Mouse (Mus musculus): ENCODE results near the gene Pip5k1b.

Pip5k1b gene

GRCm38 (mm10) chr19:24555466-24555903 is at the start of gene Pip5k1b:
TSS of gene Pip5k1b (minus strand) at chr19:24555872.
- peak; percentile 65 to 74 for DNase-seq

DNA sequence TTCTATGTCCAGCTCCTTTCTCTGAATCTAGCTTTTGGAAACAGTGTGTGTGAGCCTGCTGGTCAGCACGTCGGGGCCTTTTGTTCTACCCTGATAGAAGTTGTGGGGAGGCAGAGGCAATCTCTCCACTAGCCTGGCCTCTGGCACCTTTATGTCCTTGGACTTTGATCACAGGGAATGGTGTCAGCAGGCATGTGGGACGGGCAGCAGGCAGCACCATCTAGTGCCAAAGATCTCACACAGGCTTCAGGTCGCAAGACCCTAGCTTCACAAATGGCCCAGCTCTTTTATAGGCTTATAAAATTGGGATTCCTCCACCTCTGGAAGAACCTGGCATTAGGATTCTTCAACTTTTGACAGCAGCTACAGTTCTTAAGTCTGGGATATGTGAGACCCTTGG is 48.4 kb upstream of the Pip5k1b start:
- no peak for DNase-seq

- no peak for DNase-seq
Measured at GRCm38 (mm10) chr19:24603431-24603830, 47.8 kb upstream of the Pip5k1b start.

DNA sequence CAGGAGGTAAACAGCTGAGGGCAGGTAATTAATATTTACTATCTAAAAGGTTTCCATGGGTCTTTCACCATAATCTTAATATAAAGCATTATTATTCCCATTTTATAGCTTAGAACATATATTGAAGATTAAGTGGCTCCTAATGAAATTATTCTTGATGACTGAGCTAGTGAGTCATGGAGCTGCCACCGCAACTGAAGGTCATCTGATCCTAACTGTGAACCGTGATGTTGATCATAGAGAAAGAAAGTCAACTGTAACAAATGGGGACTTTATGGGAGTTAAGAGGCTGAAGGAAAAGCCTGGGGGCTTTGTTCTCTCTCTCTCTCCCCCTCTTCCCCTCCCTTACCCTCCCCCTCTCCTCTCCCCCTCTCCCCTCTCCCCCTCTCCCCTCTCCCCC is 31.1 kb upstream of the Pip5k1b start:
- no peak for DNase-seq

GRCm38 (mm10) chr19:24585171-24585570 is 29.5 kb upstream of the Pip5k1b start:
- DNase-seq = no peak

DNA sequence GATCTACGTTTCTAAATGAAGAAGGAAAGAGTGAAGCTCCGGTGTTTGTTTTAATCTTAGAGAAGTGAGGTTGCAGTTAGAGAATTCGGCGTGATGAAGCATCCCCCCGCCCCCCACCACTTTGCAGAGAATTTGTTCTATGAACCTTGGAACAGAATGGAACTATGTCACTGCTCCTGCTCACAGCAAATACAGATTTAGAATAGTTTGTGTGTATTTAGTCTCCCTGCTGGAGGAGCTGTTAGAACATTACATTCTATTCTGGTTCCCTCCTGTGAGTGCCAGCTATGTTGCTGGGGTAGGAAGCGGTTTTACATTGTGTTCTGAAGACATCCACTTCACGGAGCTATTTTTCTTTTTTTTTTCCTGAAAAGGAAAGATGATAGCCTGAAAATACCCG is 28.3 kb upstream of the Pip5k1b start:
- DNase-seq = no peak

DNA sequence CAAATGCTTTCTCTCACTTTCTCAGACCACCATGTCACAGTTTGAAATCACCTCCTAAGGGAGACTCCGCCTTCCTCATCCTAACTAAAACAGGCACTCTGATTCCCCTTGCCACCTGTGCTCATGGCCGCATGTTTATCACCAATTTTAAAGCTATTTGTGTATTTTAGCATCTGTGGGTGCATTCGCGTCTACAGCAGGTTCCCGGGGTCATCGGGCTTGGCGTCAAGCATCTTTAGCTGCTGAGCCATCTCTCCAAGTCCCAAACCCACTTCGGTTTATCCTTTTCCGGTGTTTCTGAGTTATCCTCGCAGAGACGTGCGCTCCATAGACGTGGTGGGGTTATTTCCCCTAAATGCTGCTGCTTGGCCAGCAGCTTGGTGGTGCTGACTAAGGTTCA is 20.5 kb upstream of the Pip5k1b start:
- DNase-seq = no peak

DNA sequence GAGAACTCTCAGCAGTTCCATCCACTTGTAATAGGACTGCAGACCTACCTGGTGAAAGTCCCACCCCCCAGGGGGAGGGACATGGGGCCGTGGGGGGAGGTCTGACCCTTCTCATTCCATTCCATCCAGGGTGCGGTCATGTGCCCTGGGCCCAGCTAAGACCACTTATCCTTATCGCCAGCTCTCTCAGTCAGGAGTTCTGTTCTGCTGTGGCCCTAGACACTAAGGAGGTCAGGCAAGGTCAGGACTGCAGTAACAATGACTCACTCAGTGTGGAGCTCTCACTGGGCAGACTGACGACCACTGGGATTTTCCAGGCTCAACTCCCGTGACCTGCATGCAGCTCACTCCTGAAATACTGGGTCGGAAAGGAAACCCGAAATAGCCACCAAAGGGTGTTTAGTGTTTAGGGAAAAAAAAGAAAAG is 16.1 kb upstream of the Pip5k1b start:
- peak; percentile 70 to 77 for DNase-seq

DNA sequence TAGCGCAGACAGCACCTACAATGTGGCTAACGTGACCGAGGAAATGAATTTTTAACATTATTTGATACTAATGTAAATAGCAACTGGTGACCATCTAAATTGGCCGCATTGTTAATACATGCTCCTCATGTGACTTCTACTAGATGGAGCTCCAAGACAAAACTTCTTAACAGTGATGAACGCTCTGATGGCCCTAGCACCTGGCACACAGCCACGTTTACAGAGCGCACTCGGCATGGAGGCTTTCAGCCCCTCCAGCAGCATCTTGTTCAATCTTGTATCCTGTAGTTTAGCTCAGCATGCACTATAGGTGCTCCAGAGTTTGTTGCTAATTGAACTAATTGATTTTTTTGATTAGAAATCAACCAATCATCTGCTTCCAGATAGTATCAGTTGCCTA is 15.3 kb upstream of the Pip5k1b start:
- no peak for DNase-seq

GRCm38 (mm10) chr19:24557456-24557855 is 1.8 kb upstream of the Pip5k1b start:
- peak in 1 of 2 experiments; percentile 9 for DNase-seq

DNA sequence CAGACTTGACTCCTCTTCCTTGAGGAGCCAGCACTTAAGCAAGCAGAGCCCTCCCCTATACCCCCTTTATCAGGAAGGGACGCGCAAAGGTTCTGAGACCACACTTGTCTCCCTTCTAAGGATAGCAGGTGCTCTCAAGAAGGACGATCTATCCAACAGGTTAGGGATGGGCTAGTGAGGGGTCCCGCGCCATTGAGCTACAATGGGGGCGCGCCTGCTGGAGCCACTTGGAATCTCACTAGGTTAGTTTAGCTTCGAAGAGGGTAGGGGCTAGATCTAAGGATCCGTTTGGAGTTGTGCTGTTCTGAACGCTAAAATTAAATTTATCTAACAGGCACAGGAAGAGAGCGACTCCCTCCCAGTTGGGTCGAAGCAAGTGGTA is 904 bp upstream of the Pip5k1b start:
- DNase-seq = no peak

DNA sequence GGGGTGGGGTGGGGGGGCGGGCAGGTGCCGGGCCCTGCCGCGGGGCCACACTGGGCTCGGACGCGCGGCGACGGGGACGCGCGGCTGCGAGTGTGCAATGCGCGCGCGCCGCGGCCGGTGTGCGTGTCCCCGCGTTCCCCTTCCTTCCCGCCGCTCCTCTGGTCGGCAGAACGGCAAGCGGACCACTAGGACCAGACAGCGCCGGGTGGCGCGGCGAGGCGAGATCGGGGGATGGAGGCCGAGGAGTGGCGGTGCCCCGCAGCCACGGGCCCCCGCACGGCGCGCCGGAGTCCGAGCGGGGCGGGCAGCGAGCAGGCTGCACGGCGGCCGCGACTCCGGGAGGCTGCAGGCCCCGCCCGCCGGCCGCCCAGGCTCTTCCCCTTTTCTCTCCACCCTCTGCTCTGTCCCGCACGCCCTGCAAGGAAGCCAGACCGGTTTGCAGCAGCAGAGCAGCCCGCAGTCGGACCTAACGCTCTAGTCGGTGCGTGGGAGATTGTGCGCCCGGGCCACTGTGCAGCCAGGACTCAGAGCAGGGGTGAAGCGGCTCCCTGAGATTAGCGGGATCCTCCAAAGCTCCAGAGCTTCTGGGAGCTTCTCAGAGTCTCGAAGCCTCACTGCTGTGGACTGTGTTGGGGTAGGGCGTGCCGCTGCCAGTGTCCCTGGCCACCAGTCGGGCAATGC is 372 bp upstream of the Pip5k1b start:
- DNase-seq = peak; percentile 77 to 79

- DNase-seq = peak in 1 of 2 experiments; percentile 6
Measured at GRCm38 (mm10) chr19:24554911-24555465, 684 bp downstream of the Pip5k1b start.

DNA sequence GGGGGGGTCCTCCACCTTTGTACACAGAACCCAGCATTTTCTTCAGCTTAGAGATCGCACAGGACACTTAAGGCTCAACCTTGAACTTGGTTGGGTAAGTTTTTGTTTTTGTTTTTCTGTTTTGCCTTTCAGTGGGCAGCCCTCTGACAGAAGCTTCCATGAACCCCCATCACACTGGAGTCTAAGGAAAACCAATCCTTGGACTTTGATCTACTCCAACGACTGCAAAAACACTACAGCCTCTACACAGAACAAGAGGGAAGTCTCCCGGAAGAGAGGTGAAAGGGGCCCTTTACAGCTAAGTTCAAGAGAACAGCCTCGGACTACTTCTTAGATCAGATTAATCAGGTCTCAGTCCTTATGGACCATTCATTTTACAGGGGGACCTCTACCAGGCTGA is 1.2 kb downstream of the Pip5k1b start:
- no peak for DNase-seq

DNA sequence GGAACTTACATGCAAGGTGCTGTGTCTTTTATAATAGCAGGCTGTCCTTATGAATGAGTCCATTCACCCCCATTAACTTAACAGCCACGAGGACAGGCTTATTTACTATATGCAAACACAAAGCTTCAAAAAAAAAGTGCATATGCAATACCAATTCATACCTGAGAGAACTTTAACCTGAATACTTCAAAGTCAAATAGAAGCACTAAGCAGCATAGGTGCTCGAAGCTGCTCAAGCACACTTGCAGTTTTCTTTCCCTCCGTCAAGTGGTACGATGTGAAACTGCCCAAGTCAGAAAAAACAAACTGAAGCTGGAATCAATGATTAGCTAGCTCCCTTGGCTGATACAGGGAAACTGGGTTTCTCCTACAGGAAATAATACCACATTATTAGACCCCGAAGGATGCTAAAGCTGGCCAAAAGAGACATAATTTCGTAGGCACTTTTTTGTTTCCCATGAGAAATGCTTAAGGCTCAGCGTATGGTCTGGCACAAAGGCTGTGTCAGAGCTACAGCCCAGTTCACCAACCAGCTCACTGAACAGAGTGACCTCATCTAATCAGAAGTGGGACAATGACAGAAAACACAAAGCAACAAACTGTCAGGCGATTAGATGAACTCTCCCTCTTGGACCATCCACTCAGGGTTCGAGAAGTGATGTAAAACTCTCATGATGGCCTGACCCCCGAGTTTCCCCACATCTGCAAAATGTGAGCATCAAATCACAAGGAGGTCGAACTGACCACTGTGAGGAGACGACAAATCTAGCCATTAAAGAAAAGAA is 2.2 kb downstream of the Pip5k1b start:
- DNase-seq = peak; percentile 54 to 68

- peak; percentile 11 to 39 for DNase-seq
Measured at GRCm38 (mm10) chr19:24552641-24553040, 3.0 kb downstream of the Pip5k1b start.

DNA sequence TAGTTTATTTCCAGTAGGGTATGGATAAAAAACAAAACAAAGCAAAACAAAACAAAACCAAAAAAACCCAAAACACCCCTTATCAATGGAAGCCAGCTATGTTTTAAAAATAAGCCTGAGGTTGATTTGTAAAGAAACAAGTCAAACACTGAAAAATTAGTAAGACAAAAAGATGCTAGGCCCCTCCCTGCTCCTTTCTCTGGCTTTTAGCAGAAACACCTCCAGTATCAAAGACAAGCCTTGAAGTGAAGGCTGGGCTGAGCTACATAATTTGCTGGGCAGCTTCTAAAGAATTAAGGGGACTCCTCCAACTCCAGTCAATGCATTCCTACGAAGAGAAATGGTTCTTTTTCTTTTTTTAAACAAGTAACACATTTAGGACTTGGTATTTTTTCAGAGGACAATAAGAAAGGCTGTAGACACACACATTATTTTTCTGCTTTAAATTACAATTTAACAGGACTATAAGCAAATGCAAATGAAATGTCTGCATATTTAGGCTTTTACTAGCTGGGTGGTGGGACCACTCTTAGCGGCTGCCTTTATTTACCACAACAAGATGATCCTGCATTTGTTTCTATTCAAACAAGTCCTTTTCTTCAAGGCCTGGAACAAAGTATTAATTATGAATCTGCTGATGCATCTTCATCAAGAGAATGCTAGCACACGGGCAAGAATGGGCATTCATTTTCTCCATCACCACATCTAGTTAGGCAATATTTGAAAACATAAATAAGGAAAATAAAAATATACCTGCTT is 4.3 kb downstream of the Pip5k1b start:
- no peak for DNase-seq

DNA sequence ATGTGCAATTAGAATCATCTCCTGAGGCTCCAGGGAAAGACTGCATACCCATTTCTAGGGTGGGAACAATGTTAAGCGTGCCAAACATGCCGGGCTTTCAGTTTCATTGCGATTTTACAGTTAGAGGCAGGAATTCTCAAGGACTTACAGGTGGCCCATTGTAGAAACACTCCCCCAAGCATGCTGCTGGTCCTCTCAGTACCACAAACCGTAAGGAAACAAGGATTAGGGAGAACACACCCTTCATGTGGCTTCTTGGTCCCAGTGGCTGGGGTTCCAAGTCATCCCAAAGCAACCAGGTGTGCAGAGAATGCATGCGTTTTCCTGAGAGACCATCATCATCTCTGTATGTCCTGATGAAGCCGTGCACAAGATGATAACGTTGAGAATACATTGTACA is 4.9 kb downstream of the Pip5k1b start:
- no peak for DNase-seq

GRCm38 (mm10) chr19:24550016-24550415 is 5.7 kb downstream of the Pip5k1b start:
- no peak for DNase-seq

- no peak for DNase-seq
Measured at GRCm38 (mm10) chr19:24548337-24548736, 7.3 kb downstream of the Pip5k1b start.

GRCm38 (mm10) chr19:24546153-24546552 is 9.5 kb downstream of the Pip5k1b start:
- no peak for DNase-seq

DNA sequence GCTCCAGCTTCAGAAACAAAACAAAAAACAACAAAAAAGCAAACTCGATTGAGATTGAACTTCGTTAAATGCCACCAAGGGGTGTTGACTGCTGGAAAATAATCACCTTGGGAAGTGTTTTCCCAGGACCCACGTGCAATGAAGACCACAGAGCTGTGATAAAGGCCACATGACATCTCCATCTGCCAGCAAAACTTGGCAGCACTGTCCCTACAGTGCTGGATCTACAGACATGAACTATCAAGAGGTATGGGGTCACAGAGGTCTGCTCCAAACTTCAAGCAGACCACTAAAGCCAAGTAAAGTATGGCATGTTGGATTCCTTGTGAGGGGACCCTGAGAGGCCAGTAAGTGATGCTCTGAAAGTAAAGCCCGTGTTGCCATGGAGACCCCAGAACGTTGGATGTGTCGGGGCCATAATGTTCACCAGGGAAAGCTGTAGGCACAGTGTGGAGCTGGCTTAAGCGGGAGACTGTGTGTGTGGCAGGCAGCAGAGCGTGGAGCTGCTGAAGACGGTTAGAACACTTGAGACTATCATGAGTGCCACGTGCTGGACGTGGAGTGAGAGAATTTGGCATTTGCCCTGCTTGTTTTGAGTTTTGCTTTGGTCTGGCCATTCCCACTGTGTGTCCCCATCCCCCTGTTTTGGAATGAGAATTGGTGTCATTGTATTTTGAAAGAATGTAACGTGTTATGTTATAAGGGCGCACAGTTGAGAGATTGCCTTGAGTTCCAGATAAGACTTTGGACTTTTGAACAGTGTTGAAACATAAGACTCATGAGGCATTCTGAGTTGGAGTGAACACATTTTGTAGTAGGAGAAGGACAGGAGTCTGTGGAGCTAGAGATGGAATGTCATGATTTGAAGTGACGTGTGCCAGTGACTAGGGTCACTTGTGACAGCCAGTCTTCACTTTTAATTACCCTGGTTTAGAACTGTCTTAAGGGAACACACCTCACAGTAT is 12.0 kb downstream of the Pip5k1b start:
- DNase-seq = peak; percentile 56 to 68
